In genomic region chr12:4732332-4732731, GRCm38 (mm10) we compare ENCODE assay signal across 25 mouse cellular contexts. TPM values are rescaled to one million over a fixed set of nuclear protein-coding genes. Genes with fewer than 3 reads are reported as not detected.
"Had no signal": no experiment of that assay in that cellular context is flagged by ENCODE, and none has a peak within 500 bp of the region (broad histone marks: within the 10 kb centered on the region; RNA-seq: fewer than 3 reads in every experiment).

No protein-coding gene starts in this region.

- ATAC-seq: hindbrain, embryonic 16.5 days; inflammation-experienced regulatory T-cells, adult 6 months; intestine, embryonic 15.5 days; intestine, postnatal 0 days; liver, postnatal 0 days had no signal

- H3K27ac ChIP-seq: gastrocnemius, adult 2 months; heart, embryonic 10.5 days; hindbrain, embryonic 10.5 days; hindbrain, embryonic 14.5 days; intestine, embryonic 15.5 days; layer of hippocampus, adult 2 months; left cerebral cortex, adult 2 months; limb, embryonic 10.5 days; limb, embryonic 12.5 days; liver, embryonic 13.5 days; liver, embryonic 15.5 days had no signal

- H3K4me2 ChIP-seq: heart, embryonic 12.5 days; hindbrain, embryonic 14.5 days; intestine, embryonic 15.5 days; limb, embryonic 12.5 days; liver, embryonic 11.5 days; liver, embryonic 13.5 days; liver, embryonic 15.5 days had no signal

- DNase-seq: gastrocnemius, adult 2 months; gastrocnemius, postnatal 10 days; gastrocnemius, postnatal 25 days; heart, adult 18-20 months; heart, postnatal 10 days; heart, postnatal 4 days; kidney, adult 2 months; kidney, adult 9 months; liver; liver, embryonic 13.5 days; liver, postnatal 0 days had no signal

- H3K9ac ChIP-seq: heart, embryonic 12.5 days; hindbrain, embryonic 14.5 days; intestine, embryonic 15.5 days; limb, embryonic 12.5 days; liver, embryonic 13.5 days; liver, embryonic 15.5 days; liver, postnatal 0 days had no signal

- H3K9me3 ChIP-seq: heart, embryonic 10.5 days; heart, embryonic 12.5 days; hindbrain, embryonic 10.5 days; intestine, embryonic 15.5 days; limb, embryonic 10.5 days; limb, embryonic 12.5 days; liver, embryonic 13.5 days; liver, embryonic 15.5 days had no signal

- H3K27me3 ChIP-seq: intestine, embryonic 15.5 days; limb, embryonic 12.5 days; liver, embryonic 13.5 days; liver, embryonic 15.5 days had no signal

- H3K4me1 ChIP-seq: heart, embryonic 10.5 days; heart, embryonic 12.5 days; hindbrain, embryonic 10.5 days; intestine, embryonic 15.5 days; limb, embryonic 12.5 days; liver, embryonic 13.5 days; liver, embryonic 15.5 days had no signal

- H3K36me3 ChIP-seq: heart, embryonic 10.5 days; heart, embryonic 12.5 days; hindbrain, embryonic 10.5 days; intestine, embryonic 15.5 days; limb, embryonic 10.5 days; limb, embryonic 12.5 days; liver, embryonic 13.5 days; liver, embryonic 15.5 days had no signal

- H3K4me3 ChIP-seq: gastrocnemius, adult 2 months; heart, embryonic 10.5 days; heart, embryonic 12.5 days; hindbrain, embryonic 10.5 days; intestine, embryonic 15.5 days; layer of hippocampus, adult 2 months; left cerebral cortex, adult 2 months; limb, embryonic 10.5 days; limb, embryonic 12.5 days; liver, embryonic 13.5 days; liver, embryonic 15.5 days had no signal

RNA-seq across cellular contexts. Expression of gene Fam228a, which starts 5.9 kb away (rescaled TPM):
- polyA plus RNA-seq: intestine, postnatal 0 days had no signal

RNA-seq across cellular contexts. Expression of gene Pfn4, which starts 36.5 kb away (rescaled TPM):
- polyA plus RNA-seq: inflammation-experienced regulatory T-cells, adult 6 months had no signal
